Mouse (Mus musculus): ENCODE results near the gene Syngr3. TPM values are rescaled to one million over a fixed set of nuclear protein-coding genes. Genes with fewer than 3 reads are reported as not detected.

The Syngr3 gene
- polyA plus RNA-seq (2012; rRNA removed) = 0.06 and 0.14 TPM in 2 replicates
- polyA plus RNA-seq (2014; fragmentation: Nextera tagmentation; extraction: Ambion mirVana) = 0.08 TPM in 1 of 2 replicates, not detected in the other

DNA sequence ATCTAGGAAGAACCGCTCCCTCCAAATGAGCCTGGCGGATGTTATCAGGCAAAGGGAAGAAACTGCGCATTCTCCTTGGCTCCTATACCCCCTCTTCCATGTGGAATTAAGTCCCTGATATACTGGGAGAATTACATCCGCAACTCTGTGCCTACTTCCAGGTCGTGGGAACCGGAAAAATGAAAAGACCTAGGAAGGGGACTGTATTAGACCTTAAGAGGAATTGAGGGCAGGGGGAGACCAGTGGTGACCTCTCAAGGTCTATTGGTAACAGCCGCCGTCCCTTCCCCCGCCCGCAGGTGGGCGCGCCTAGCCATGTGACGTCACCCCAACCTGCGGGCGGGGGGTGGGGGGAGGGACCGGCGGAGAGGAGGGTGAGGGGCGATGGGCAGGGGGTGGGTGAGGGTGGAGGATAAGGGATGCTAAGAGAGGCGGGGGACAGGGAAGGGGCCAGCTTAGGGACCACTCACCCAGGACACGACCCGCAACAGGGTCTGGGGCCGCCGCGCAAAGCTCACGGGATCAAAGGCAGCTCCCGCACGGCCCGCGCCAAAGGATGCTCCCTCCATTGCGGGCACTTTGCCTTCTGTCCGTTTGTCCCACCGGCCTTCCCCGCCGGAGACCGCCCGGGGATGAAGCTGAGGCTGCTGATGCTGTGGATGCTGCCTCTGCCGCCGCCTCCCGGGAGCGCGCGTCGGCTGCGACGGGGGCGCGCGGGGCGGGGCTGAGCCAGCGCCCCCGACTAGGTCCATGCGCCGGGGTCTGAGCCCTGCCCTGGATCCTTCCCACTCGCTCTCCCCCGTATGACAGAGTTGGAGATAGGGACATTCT lies at the start of gene Syngr3:
Gene Syngr3, minus strand, starts transcription at position 705 of the 831 bp plus-strand sequence.
- Histone ChIP-seq H3K4me3 (ENCODE audit: insufficient read depth in 1 of 2, low read depth in 2 of 2, low read length in 2 of 2) (peak within 1 kb of the TSS in 1 of 2 experiments; percentile 34; a peak in 2 of 4 replicates), H3K27ac (no peak within 1 kb of the TSS), H3K9me3 (ENCODE audit: control insufficient read depth, low read length) (no peaks in the 10 kb centered on the region), H3K4me1 (replicated peaks; ENCODE audit: control insufficient read depth in 2 of 2, insufficient read depth in 2 of 2, low read length in 1 of 2) (peaks cover 3 to 10% of the 10 kb centered on the region in 2 experiments), H3K9ac (replicated peaks) (no peak within 1 kb of the TSS), H3K36me3 (replicated peaks; ENCODE audit: control insufficient read depth, insufficient read depth, low read depth) (peaks cover 3% of the 10 kb centered on the region), H3K4me2 (ENCODE audit: low read depth) (peak within 1 kb of the TSS; percentile 38), H3K27me3 (ENCODE audit: control insufficient read depth, insufficient read depth, low read length) (peaks cover 41% of the 10 kb centered on the region)
- ATAC-seq (ENCODE audit: insufficient read depth) (no peak), DNase-seq (ENCODE audit: low read depth in 3 of 3, low spot score in 3 of 3) (no peak)
- 2% methylated on average over 54 of the region's 55 CpGs for WGBS (ENCODE audit: insufficient replicate concordance)
- TF ChIP-seq CTCF (IDR thresholded peaks at IDR 0.05; ENCODE audit: low read depth) = no peak
- no peak for TF ChIP-seq EP300 (IDR thresholded peaks at IDR 0.05; ENCODE audit: low read depth)

DNA sequence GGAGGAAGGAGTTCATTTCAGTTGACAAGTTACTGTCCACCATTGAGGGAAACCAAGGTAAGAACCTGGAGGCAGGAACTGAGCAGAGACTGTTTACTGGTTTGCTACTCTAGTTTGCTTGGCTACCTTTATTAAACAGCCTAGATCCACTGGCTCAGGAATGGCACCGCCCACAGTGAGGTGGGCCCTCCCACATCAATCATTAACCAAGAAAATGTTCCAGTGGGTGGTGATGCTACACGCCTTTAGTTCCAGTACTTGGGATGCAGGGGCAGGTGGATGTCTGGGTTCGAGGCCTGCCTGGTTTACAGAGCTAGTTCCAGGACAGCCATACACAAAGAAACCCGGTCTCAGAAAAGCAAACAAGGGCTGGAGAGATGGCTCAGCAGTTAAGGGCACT lies 48.5 kb upstream of the Syngr3 start:
- Histone ChIP-seq H3K4me2 (ENCODE audit: low read depth) (peak overlapping the region; percentile 77; the same call in 1 of the 2 replicates), H3K4me3 (ENCODE audit: insufficient read depth in 1 of 2, low read depth in 2 of 2, low read length in 2 of 2) (no peak overlapping the region), H3K9me3 (ENCODE audit: control insufficient read depth, low read length) (no peaks in the 10 kb centered on the region), H3K9ac (replicated peaks) (no peak overlapping the region), H3K27me3 (ENCODE audit: control insufficient read depth, insufficient read depth, low read length) (no peaks in the 10 kb centered on the region), H3K27ac (no peak overlapping the region), H3K4me1 (replicated peaks; ENCODE audit: control insufficient read depth in 2 of 2, insufficient read depth in 2 of 2, low read length in 1 of 2) (peaks cover 17 to 23% of the 10 kb centered on the region in 2 experiments), H3K36me3 (replicated peaks; ENCODE audit: control insufficient read depth, insufficient read depth, low read depth) (no peaks in the 10 kb centered on the region; the same call in 1 of the 2 replicates)
- 73% methylated on average over 4 of the region's 4 CpGs for WGBS (ENCODE audit: insufficient replicate concordance)
- no peak for ATAC-seq (ENCODE audit: insufficient read depth)
- TF ChIP-seq CTCF (IDR thresholded peaks at IDR 0.05; ENCODE audit: low read depth) (no peak), EP300 (IDR thresholded peaks at IDR 0.05; ENCODE audit: low read depth) (no peak)
- no peak for DNase-seq (ENCODE audit: low read depth in 3 of 3, low spot score in 3 of 3)

DNA sequence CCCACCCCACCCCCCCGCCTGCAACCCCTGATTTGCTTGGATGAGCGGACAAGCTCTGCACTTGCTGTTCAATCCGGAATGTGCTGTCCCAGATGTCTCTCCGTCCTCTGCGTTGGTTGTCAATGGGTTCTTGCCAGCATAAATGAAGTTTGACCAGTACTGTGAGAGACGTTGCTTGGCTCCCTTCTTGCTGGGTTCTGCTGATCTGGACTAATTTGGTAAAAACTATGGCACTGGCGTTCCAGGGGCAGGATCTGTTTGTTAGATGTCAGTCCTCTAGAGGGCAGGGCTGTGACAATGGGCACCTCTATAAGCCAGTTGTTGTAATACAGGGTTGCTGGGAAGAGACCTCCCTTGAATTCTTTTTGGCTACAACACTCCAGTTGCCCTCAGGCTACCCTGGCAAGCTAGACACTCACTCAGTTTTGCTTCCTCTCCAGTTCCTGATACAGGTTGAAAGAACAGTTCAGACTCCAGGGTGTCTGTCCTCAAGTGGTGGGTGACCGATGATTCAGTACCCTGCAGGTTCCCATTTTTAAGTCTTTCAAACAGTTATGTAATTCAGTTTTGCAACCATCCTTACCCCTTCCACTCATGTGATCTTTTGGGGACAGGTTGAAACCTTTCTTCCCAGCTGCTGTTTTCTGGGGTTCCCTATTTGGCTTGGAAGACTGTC lies 47.5 kb upstream of the Syngr3 start:
- no peak for DNase-seq (ENCODE audit: low read depth in 3 of 3, low spot score in 3 of 3)
- H3K27ac ChIP-seq = no peak overlapping the region; the same call in 1 of the 2 replicates

DNA sequence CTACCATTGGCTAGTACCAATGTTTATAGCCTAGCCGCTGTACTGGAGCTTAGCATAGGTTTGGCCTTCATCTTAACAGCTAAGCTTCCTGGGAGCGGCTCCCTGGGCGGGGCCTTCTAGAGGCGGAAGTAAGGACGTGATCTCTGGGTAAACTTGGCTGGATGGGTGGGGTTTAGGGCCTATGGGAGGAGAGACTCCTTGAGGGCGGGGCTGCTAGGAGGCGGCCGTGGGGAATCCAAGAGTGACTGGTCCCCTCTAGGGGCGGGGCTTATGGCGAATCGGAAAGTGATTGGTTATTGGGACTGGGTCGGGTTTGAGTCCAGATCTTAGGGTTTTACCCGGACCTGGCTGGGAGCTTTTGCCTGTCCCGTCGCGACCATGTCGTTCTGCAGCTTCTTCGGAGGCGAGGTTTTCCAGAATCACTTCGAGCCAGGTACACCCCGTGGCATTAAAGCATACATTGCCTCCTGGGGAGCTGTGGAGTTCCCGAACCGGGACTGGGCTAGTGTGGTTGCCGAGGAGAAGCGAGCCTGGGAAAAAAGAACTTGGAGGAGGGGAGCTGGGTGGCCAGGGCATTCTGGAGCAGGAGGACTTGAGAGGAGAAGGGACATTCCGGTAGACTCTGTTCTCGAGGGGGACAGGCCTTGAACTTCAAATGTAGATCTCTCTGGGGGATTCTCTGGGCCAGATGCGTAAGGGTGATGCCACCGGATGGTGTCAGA lies 46.7 kb upstream of the Syngr3 start, which contains the start of gene Msrb1:
Gene Msrb1, plus strand, starts transcription at position 313 of the 722 bp plus-strand sequence.
- Histone ChIP-seq H3K4me3 (ENCODE audit: insufficient read depth in 1 of 2, low read depth in 2 of 2, low read length in 2 of 2) (peak within 1 kb of the TSS; percentile 64 to 96), H3K9me3 (ENCODE audit: control insufficient read depth, low read length) (no peaks in the 10 kb centered on the region), H3K36me3 (replicated peaks; ENCODE audit: control insufficient read depth, insufficient read depth, low read depth) (no peaks in the 10 kb centered on the region; the same call in 1 of the 2 replicates), H3K9ac (replicated peaks) (peak within 1 kb of the TSS; percentile 75), H3K27me3 (ENCODE audit: control insufficient read depth, insufficient read depth, low read length) (no peaks in the 10 kb centered on the region), H3K4me1 (replicated peaks; ENCODE audit: control insufficient read depth in 2 of 2, insufficient read depth in 2 of 2, low read length in 1 of 2) (peaks cover 17 to 21% of the 10 kb centered on the region in 2 experiments), H3K4me2 (ENCODE audit: low read depth) (peak within 1 kb of the TSS; percentile 77), H3K27ac (peak within 1 kb of the TSS; percentile 85)
- TF ChIP-seq EP300 (IDR thresholded peaks at IDR 0.05; ENCODE audit: low read depth) (no peak), CTCF (IDR thresholded peaks at IDR 0.05; ENCODE audit: low read depth) (no peak)
- 1% methylated on average over 29 of the region's 29 CpGs for WGBS (ENCODE audit: insufficient replicate concordance)
- peak; percentile 96 for ATAC-seq (ENCODE audit: insufficient read depth)
- DNase-seq (ENCODE audit: low read depth in 3 of 3, low spot score in 3 of 3) = peak; percentile 99 to 100 (median 99)

More for the DNA sequence above, 47.5 kb upstream of the Syngr3 start:
- peak overlapping the region; percentile 63 for H3K9ac ChIP-seq (replicated peaks)
- TF ChIP-seq EP300 (IDR thresholded peaks at IDR 0.05; ENCODE audit: low read depth) (no peak), CTCF (IDR thresholded peaks at IDR 0.05; ENCODE audit: low read depth) (peak; percentile 49)
- H3K9me3 ChIP-seq (ENCODE audit: control insufficient read depth, low read length) = no peaks in the 10 kb centered on the region
- no peak for ATAC-seq (ENCODE audit: insufficient read depth)
- H3K4me2 ChIP-seq (ENCODE audit: low read depth) = peak overlapping the region; percentile 77
- H3K4me3 ChIP-seq (ENCODE audit: insufficient read depth in 1 of 2, low read depth in 2 of 2, low read length in 2 of 2) = peak overlapping the region; percentile 64 to 96
- 25% methylated on average over 8 of the region's 8 CpGs for WGBS (ENCODE audit: insufficient replicate concordance)
- H3K4me1 ChIP-seq (replicated peaks; ENCODE audit: control insufficient read depth in 2 of 2, insufficient read depth in 2 of 2, low read length in 1 of 2) = peaks cover 17 to 21% of the 10 kb centered on the region in 2 experiments
- no peaks in the 10 kb centered on the region; the same call in 1 of the 2 replicates for H3K36me3 ChIP-seq (replicated peaks; ENCODE audit: control insufficient read depth, insufficient read depth, low read depth)
- H3K27me3 ChIP-seq (ENCODE audit: control insufficient read depth, insufficient read depth, low read length) = no peaks in the 10 kb centered on the region
